Mouse (Mus musculus) B cell, adult 62 days (primary cell): ENCODE results near the gene Sp3. TPM values are rescaled to one million over a fixed set of nuclear protein-coding genes. Genes with fewer than 3 reads are reported as not detected.

ENCODE experiments used
- total RNA-seq: library from RNA; stranded (reverse); gene quantifications from 4 replicates; pipeline ENCODE4 v1.2.4, GENCODE M21; 2023

Gene Sp3
- total RNA-seq, result 137 to 178 TPM (median 147 TPM) in 4 replicates

DNA sequence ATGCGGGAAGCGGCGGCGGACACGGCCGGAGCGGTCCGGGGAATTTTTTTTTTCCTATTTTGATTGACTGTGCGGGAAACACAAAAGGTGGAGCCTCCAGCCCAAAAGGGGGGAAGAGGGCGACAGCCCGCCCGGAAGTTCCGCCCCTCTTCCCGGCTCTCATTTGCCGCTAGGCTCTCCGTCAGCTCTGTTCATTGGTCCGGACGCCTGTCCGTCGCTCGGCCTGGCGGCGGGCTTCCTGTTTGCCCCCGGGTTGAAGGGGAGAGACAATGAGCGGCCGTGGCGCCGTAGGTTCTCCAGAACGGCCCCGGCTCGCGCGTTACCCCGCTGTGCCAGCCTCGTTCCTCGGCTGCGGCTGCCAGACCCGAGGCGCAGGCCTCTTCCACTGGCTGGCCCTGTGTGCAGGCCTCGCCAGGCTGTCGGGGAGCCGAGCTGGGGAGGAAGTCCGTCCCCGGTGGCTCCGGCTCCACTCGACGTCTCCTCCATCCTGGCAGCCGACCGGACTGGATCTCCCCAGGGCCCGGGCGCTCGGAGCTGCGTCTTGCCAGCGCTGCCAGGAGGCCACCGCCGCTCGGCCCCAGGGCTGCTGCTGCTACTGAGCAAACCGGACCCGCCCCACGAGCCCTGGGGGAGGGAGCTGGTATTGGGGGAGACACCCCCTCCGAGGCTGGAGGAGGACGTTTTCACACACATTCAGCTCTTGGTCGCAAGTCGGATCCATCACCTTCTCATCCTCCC is at the start of gene Sp3:
Gene Sp3, minus strand, starts transcription at position 110 of the 738 bp plus-strand sequence.

DNA sequence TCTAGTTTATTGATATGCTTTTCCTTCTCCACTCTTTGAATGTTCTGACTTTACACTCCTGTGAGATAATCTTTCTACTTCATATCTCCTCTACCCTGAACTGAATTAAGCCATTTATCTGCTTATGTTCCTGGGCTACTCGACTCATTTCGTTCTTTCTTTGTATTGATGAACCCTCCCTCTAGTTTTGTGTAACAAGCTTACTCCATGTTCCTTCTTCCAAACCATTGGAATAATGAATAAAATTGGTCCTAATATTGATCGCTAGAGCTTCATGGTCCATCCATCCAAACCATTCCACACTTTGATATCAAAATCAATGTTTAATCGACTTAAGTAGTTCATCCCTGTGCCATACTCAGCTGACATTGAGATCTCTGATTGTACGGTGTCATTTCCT is 6.4 kb upstream of the Sp3 start, which contains the start of gene Gm11084:
Gene Gm11084, minus strand, starts transcription at position 101 of the 400 bp plus-strand sequence.

Other genes with a start within 250 kb of the Sp3 start
- gene Gm11084, start 6.3 kb upstream of the Sp3 start, total RNA-seq, result not detected in 4 replicates
- gene Ola1, start 238.5 kb upstream of the Sp3 start, total RNA-seq, result 32.2 to 42.2 TPM (median 37.5 TPM) in 4 replicates